Mouse (Mus musculus) forebrain, embryonic 15.5 days (tissue): Measurements from ENCODE around the gene Pfdn4. TPM values are rescaled to one million over a fixed set of nuclear protein-coding genes. Genes with fewer than 3 reads are reported as not detected.

Source experiments
- ATAC-seq: fragments of 200-750 bp; cut with Nextera tagmentation; replicated peaks from 2 replicates; pipeline ENCODE4 v1.8.0; 2017; ENCODE audit warnings: mild to moderate bottlenecking, moderate TSS enrichment, moderate library complexity
- H3K27ac ChIP-seq: fragments of 300-500 bp; sonication (generic); replicated peaks from 2 replicates; pipeline ENCODE4 v1.5.1; 2015; ENCODE audit warnings: mild to moderate bottlenecking, inconsistent platforms
- H3K27me3 ChIP-seq: fragments of 300-500 bp; sonication (generic); 2 replicates; pipeline ENCODE4 v1.6.1; 2015; ENCODE audit warnings: inconsistent platforms
- H3K36me3 ChIP-seq: fragments of 300-500 bp; sonication (generic); 2 replicates; pipeline ENCODE4 v1.6.1; 2015; ENCODE audit warnings: mild to moderate bottlenecking, inconsistent platforms
- H3K4me1 ChIP-seq: fragments of 300-500 bp; sonication (generic); 2 replicates; pipeline ENCODE4 v1.6.1; 2015; ENCODE audit warnings: inconsistent platforms
- H3K4me2 ChIP-seq: fragments of 300-500 bp; sonication (generic); replicated peaks from 2 replicates; pipeline ENCODE4 v1.6.1; 2015; ENCODE audit warnings: mild to moderate bottlenecking, inconsistent platforms
- H3K4me3 ChIP-seq: fragments of 300-500 bp; sonication (generic); 2 replicates; pipeline ENCODE4 v1.5.1; 2015; ENCODE audit warnings: mild to moderate bottlenecking, inconsistent platforms
- H3K9ac ChIP-seq: fragments of 300-500 bp; sonication (generic); replicated peaks from 2 replicates; pipeline ENCODE4 v1.6.1; 2015; ENCODE audit warnings: mild to moderate bottlenecking, inconsistent platforms
- H3K9me3 ChIP-seq: fragments of 300-500 bp; sonication (generic); 2 replicates; pipeline ENCODE4 v1.6.1; 2016; ENCODE audit warnings: inconsistent platforms
- WGBS: fragments of 180-500 bp; shearing (Covaris S2); methylation state at CpG from one replicate; pipeline ENCODE4 v1.1.7; 2015; ENCODE audit warnings: mixed read lengths; 5-methylcytosine and 5-hydroxymethylcytosine counted together
- polyA plus RNA-seq: library from polyadenylated mRNA; unstranded; fragments of >200 nt; fragmentation: Nextera tagmentation; extraction: Ambion mirVana; gene quantifications from 2 replicates; pipeline ENCODE4 v1.2.1, GENCODE M21; 2015

The Pfdn4 gene
- polyA plus RNA-seq, 1 experiment from 2014 or later: 126 TPM

GRCm38 (mm10) chr2:170503983-170504382 is 7.8 kb downstream of the Pfdn4 start:
- peaks cover 5% of the 10 kb centered on the region for H3K4me1 ChIP-seq

GRCm38 (mm10) chr2:170507734-170508133 is 11.5 kb downstream of the Pfdn4 start:
- Histone ChIP-seq H3K4me1 (peaks cover 17% of the 10 kb centered on the region), H3K9me3 (no peaks in the 10 kb centered on the region), H3K9ac (no peak overlapping the region), H3K4me2 (no peak overlapping the region), H3K27ac (no peak overlapping the region), H3K36me3 (no peaks in the 10 kb centered on the region), H3K27me3 (no peaks in the 10 kb centered on the region), H3K4me3 (no peak overlapping the region)
- WGBS: 8% methylated on average over 10 of the region's 10 CpGs
- ATAC-seq: no peak; the same call in 1 of the 2 replicates

More at GRCm38 (mm10) chr2:170503983-170504382, 7.8 kb downstream of the Pfdn4 start:
- no peaks in the 10 kb centered on the region for H3K9me3 ChIP-seq
- WGBS: 41% methylated on average over 4 of the region's 4 CpGs
- no peak for ATAC-seq
- H3K9ac ChIP-seq: no peak overlapping the region
- H3K27ac ChIP-seq: no peak overlapping the region
- H3K27me3 ChIP-seq: peaks cover 2% of the 10 kb centered on the region
- no peak overlapping the region for H3K4me2 ChIP-seq
- H3K36me3 ChIP-seq: no peaks in the 10 kb centered on the region
- no peak overlapping the region for H3K4me3 ChIP-seq

GRCm38 (mm10) chr2:170508821-170509220 is 12.6 kb downstream of the Pfdn4 start:
- no peak overlapping the region for H3K27ac ChIP-seq
- H3K4me2 ChIP-seq: peak overlapping the region; percentile 46
- H3K9ac ChIP-seq: no peak overlapping the region
- 0 out of 2 replicates have a peak, but pooled peaks have one; percentile 44 for ATAC-seq
- peak overlapping the region; percentile 27 for H3K4me3 ChIP-seq
- H3K36me3 ChIP-seq: no peaks in the 10 kb centered on the region
- no peaks in the 10 kb centered on the region for H3K9me3 ChIP-seq
- 4% methylated on average over 12 of the region's 12 CpGs for WGBS
- no peaks in the 10 kb centered on the region for H3K27me3 ChIP-seq
- H3K4me1 ChIP-seq: peaks cover 24% of the 10 kb centered on the region

GRCm38 (mm10) chr2:170511073-170511891 is 15.1 kb downstream of the Pfdn4 start:
- peaks cover 6% of the 10 kb centered on the region; the same call in 1 of the 2 replicates for H3K36me3 ChIP-seq

GRCm38 (mm10) chr2:170513756-170514155 is 17.5 kb downstream of the Pfdn4 start:
- WGBS: 95% methylated on average over 12 of the region's 12 CpGs
- Histone ChIP-seq H3K36me3 (peaks cover 20% of the 10 kb centered on the region; the same call in 1 of the 2 replicates), H3K4me3 (no peak overlapping the region), H3K27ac (no peak overlapping the region), H3K9me3 (no peaks in the 10 kb centered on the region), H3K4me1 (peaks cover 23% of the 10 kb centered on the region), H3K27me3 (no peaks in the 10 kb centered on the region), H3K9ac (no peak overlapping the region), H3K4me2 (no peak overlapping the region)
- no peak for ATAC-seq

More at GRCm38 (mm10) chr2:170511073-170511891, 15.1 kb downstream of the Pfdn4 start:
- no peaks in the 10 kb centered on the region for H3K9me3 ChIP-seq
- H3K4me1 ChIP-seq: peaks cover 25% of the 10 kb centered on the region
- peak overlapping the region; percentile 73 for H3K4me3 ChIP-seq
- peak; percentile 61 for ATAC-seq
- H3K27ac ChIP-seq: peak overlapping the region; percentile 76
- H3K27me3 ChIP-seq: no peaks in the 10 kb centered on the region
- under 1% methylated on average over 65 of the region's 69 CpGs for WGBS
- peak overlapping the region; percentile 67 for H3K4me2 ChIP-seq
- peak overlapping the region; percentile 84 for H3K9ac ChIP-seq

GRCm38 (mm10) chr2:170520321-170520971 is 24.2 kb downstream of the Pfdn4 start:
- Histone ChIP-seq H3K9me3 (no peaks in the 10 kb centered on the region), H3K27me3 (no peaks in the 10 kb centered on the region), H3K36me3 (peaks cover 30% of the 10 kb centered on the region), H3K4me1 (no peaks in the 10 kb centered on the region), H3K27ac (no peak overlapping the region), H3K9ac (no peak overlapping the region), H3K4me2 (no peak overlapping the region), H3K4me3 (no peak overlapping the region)
- peak; percentile 72 for ATAC-seq
- 4% methylated on average over 7 of the region's 7 CpGs for WGBS

- Histone ChIP-seq H3K36me3 (no peaks in the 10 kb centered on the region), H3K4me2 (no peak overlapping the region), H3K9ac (no peak overlapping the region), H3K27me3 (no peaks in the 10 kb centered on the region), H3K4me1 (no peaks in the 10 kb centered on the region), H3K27ac (no peak overlapping the region), H3K4me3 (no peak overlapping the region), H3K9me3 (no peaks in the 10 kb centered on the region)
- 96% methylated on average over 8 of the region's 8 CpGs for WGBS
- ATAC-seq: no peak
Observed at GRCm38 (mm10) chr2:170526513-170526912, 30.3 kb downstream of the Pfdn4 start.

GRCm38 (mm10) chr2:170528061-170528460 is 31.8 kb downstream of the Pfdn4 start:
- no peak overlapping the region for H3K9ac ChIP-seq
- H3K4me1 ChIP-seq: no peaks in the 10 kb centered on the region
- no peak overlapping the region for H3K4me2 ChIP-seq
- H3K4me3 ChIP-seq: no peak overlapping the region
- no peaks in the 10 kb centered on the region for H3K9me3 ChIP-seq
- H3K27ac ChIP-seq: no peak overlapping the region
- no peak for ATAC-seq
- H3K27me3 ChIP-seq: no peaks in the 10 kb centered on the region
- no peaks in the 10 kb centered on the region for H3K36me3 ChIP-seq
- 96% methylated on average over 16 of the region's 16 CpGs for WGBS

GRCm38 (mm10) chr2:170529766-170530165 is 33.5 kb downstream of the Pfdn4 start:
- Histone ChIP-seq H3K36me3 (no peaks in the 10 kb centered on the region), H3K4me2 (no peak overlapping the region), H3K9me3 (no peaks in the 10 kb centered on the region), H3K9ac (no peak overlapping the region), H3K27ac (no peak overlapping the region), H3K4me3 (no peak overlapping the region), H3K4me1 (peaks cover 9% of the 10 kb centered on the region), H3K27me3 (no peaks in the 10 kb centered on the region)
- WGBS: 90% methylated on average over 7 of the region's 7 CpGs
- no peak for ATAC-seq

- no peak for ATAC-seq
- whole genome bisulfite sequencing: 95% methylated on average over 3 of the region's 3 CpGs
Observed at GRCm38 (mm10) chr2:170530256-170530655, 34.0 kb downstream of the Pfdn4 start.

GRCm38 (mm10) chr2:170534116-170534802 is 38.0 kb downstream of the Pfdn4 start:
- Histone ChIP-seq H3K4me3 (no peak overlapping the region), H3K9ac (no peak overlapping the region), H3K27me3 (no peaks in the 10 kb centered on the region), H3K36me3 (no peaks in the 10 kb centered on the region), H3K9me3 (no peaks in the 10 kb centered on the region), H3K4me1 (peaks cover 11% of the 10 kb centered on the region), H3K27ac (peak overlapping the region; percentile 63), H3K4me2 (no peak overlapping the region)
- peak; percentile 82 for ATAC-seq
- WGBS: 33% methylated on average over 10 of the region's 12 CpGs

More at GRCm38 (mm10) chr2:170530256-170530655, 34.0 kb downstream of the Pfdn4 start:
- Histone ChIP-seq H3K9ac (no peak overlapping the region), H3K27me3 (no peaks in the 10 kb centered on the region), H3K4me2 (no peak overlapping the region), H3K4me1 (peaks cover 9% of the 10 kb centered on the region), H3K27ac (no peak overlapping the region), H3K4me3 (no peak overlapping the region), H3K9me3 (no peaks in the 10 kb centered on the region), H3K36me3 (no peaks in the 10 kb centered on the region)

GRCm38 (mm10) chr2:170534803-170535174 is 38.6 kb downstream of the Pfdn4 start:
- H3K36me3 ChIP-seq: no peaks in the 10 kb centered on the region
- WGBS: 88% methylated on average over 11 of the region's 11 CpGs
- no peak overlapping the region for H3K9ac ChIP-seq
- no peak overlapping the region for H3K4me2 ChIP-seq
- H3K27me3 ChIP-seq: no peaks in the 10 kb centered on the region
- no peak for ATAC-seq
- no peaks in the 10 kb centered on the region for H3K9me3 ChIP-seq
- H3K27ac ChIP-seq: peak overlapping the region; percentile 63; the same call in 1 of the 2 replicates
- no peak overlapping the region for H3K4me3 ChIP-seq
- H3K4me1 ChIP-seq: peaks cover 15% of the 10 kb centered on the region
